Mouse (Mus musculus): ENCODE measurements around the gene Ankrd10.

DNA sequence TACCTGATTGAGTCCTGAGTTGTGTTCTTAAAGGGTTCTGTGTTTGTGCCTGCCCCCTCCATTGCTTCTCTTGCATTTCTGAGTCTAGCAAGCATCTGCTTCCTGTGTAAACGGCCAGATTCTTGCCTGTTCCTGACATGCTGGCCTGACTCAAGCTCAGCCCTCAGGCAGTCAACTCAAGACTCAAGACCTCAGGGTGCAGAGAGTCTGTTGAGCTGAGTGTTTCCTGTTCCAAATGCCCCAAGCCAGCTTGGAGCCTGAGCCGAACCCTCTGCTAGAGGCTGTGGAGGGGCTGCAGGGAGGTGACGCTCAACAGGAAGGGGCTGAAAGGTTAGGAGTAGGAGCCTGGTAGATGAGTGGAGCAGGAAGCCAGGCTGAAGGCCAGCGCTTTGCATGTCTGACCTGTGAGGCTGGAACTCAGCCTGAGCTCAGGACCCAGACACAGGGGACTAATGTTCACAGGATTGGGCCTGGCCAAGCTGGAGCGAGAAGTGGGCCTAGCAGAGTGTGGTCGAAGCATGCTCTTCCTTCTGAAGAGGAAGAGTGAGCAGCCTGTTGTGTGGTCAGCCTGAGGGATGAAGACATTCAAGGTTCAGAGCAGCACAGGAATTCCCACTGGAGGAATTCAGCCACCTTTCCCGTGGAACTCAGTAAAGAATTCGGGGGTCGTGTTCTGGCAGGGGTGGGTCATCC is 60.5 kb downstream of the Ankrd10 start:
- TF ChIP-seq CTCF (IDR thresholded peaks at IDR 0.05; ENCODE audit: control insufficient read depth, insufficient read depth, insufficient read length) (no peak), FOSL1 (IDR thresholded peaks at IDR 0.05; ENCODE audit: insufficient read depth, low read length, poor library complexity, severe bottlenecking) (no peak), MYOG (IDR thresholded peaks at IDR 0.05; ENCODE audit: control insufficient read depth, extremely low read depth, insufficient read length) (no peak)

All from C2C12 (cell line).